Mouse (Mus musculus) duodenum, adult 2 months (tissue): ENCODE measurements around the gene C8b. TPM values are rescaled to one million over a fixed set of nuclear protein-coding genes. Genes with fewer than 3 reads are reported as not detected.

Experiments used
- polyA plus RNA-seq: library from polyadenylated mRNA; depleted of rRNA; stranded (reverse); fragments of >200 nt; gene quantifications from 2 replicates; pipeline ENCODE4 v1.2.3, GENCODE M21; 2012; ENCODE audit warnings: low replicate concordance; rRNA removed

Gene C8b
- polyA plus RNA-seq, result 0.07 TPM in 1 of 2 replicates, not detected in the other

GRCm38 (mm10) chr4:104766065-104766464 is at the start of gene C8b:
Gene C8b (plus strand): TSS chr4:104766317.

Other genes with a start within 250 kb of the C8b start
- not detected in 2 replicates for gene Gm17662, start 91.0 kb downstream of the C8b start, polyA plus RNA-seq
- not detected in 2 replicates for gene C8a, start 110.1 kb downstream of the C8b start, polyA plus RNA-seq
- gene Fyb2, start 147.1 kb downstream of the C8b start, polyA plus RNA-seq, result 0.13 TPM in 1 of 2 replicates, not detected in the other